Mouse (Mus musculus) heart, adult 2 months (tissue): Measurements from ENCODE around the gene Fbxw9.

Experiments used
- CTCF ChIP-seq: fragments of 200-600 bp; IDR thresholded peaks from 2 replicates; pipeline ENCODE4 v1.8.1; 2022; ENCODE audit warnings: antibody characterized with exemption, mild to moderate bottlenecking, moderate library complexity
- POLR2A ChIP-seq: fragments of 200-500 bp; IDR thresholded peaks from 2 replicates; pipeline ENCODE4 v1.6.1; 2011; ENCODE audit warnings: mild to moderate bottlenecking, low read depth, low read length, control low read depth; ENCODE audit not compliant: insufficient read depth

GRCm38 (mm10) chr8:85032622-85033311, 27.1 kb upstream of the Fbxw9 start:
- TF ChIP-seq POLR2A (no peak), CTCF (no peak)
